Mouse (Mus musculus) hindbrain, postnatal 0 days (tissue): Measurements from ENCODE around the gene Homer1. TPM values are rescaled to one million over a fixed set of nuclear protein-coding genes. Genes with fewer than 3 reads are reported as not detected.

Experiments
- ATAC-seq: fragments of 200-750 bp; cut with Nextera tagmentation; 2 replicates; pipeline ENCODE4 v1.8.0; 2017; ENCODE audit warnings: mild to moderate bottlenecking, moderate TSS enrichment, moderate library complexity
- DNase-seq: peaks from one replicate; pipeline ENCODE4 v3.0.0-alpha.2; 2015; ENCODE audit warnings: low spot score
- H3K27ac ChIP-seq: fragments of 300-500 bp; sonication (generic); 2 replicates; pipeline ENCODE4 v1.5.1; 2014; ENCODE audit warnings: mild to moderate bottlenecking
- H3K27me3 ChIP-seq: fragments of 300-500 bp; sonication (generic); 2 replicates; pipeline ENCODE4 v1.6.1; 2014; ENCODE audit warnings: low read length, mixed read lengths; ENCODE audit not compliant: insufficient read depth
- H3K36me3 ChIP-seq: fragments of 300-500 bp; sonication (generic); 2 replicates; pipeline ENCODE4 v1.6.1; 2014; ENCODE audit warnings: low read length, mixed read lengths; ENCODE audit not compliant: insufficient read depth
- H3K4me1 ChIP-seq: fragments of 300-500 bp; sonication (generic); 2 replicates; pipeline ENCODE4 v1.6.1; 2014; ENCODE audit warnings: antibody characterized with exemption, low read length, mixed read lengths; ENCODE audit not compliant: insufficient read depth
- H3K4me2 ChIP-seq: fragments of 300-500 bp; sonication (generic); 2 replicates; pipeline ENCODE4 v1.6.1; 2014; ENCODE audit warnings: low read depth, mild to moderate bottlenecking, low read length, moderate library complexity, mixed read lengths
- H3K4me3 ChIP-seq: fragments of 300-500 bp; sonication (generic); 2 replicates; pipeline ENCODE4 v1.5.1; 2014; ENCODE audit warnings: low read length
- H3K9ac ChIP-seq: fragments of 300-500 bp; sonication (generic); replicated peaks from 2 replicates; pipeline ENCODE4 v1.6.1; 2014; ENCODE audit warnings: mild to moderate bottlenecking, low read length, moderate library complexity, mixed read lengths
- H3K9me3 ChIP-seq: fragments of 300-500 bp; sonication (generic); 2 replicates; pipeline ENCODE4 v1.6.1; 2016; ENCODE audit warnings: low read length, mixed read lengths
- CTCF ChIP-seq: IDR thresholded peaks from 2 replicates; pipeline ENCODE4 v1.5.1; 2016; ENCODE audit warnings: antibody characterized with exemption, control low read depth, low read depth
- WGBS: fragments of 180-500 bp; shearing (Covaris S2); extraction: QIAGEN DNeasy Blood & Tissue Kit; methylation state at CpG from one replicate; pipeline ENCODE4 v1.1.7; 2014; 5-methylcytosine and 5-hydroxymethylcytosine counted together
- polyA plus RNA-seq: library from polyadenylated mRNA; unstranded; fragments of >200 nt; fragmentation: Nextera tagmentation; extraction: Ambion mirVana; gene quantifications from 2 replicates; pipeline ENCODE4 v1.2.1, GENCODE M21; 2015
- total RNA-seq: library from RNA; depleted of rRNA; stranded (reverse); fragments of >200 nt; gene quantifications from 2 replicates; pipeline ENCODE4 v1.2.3, GENCODE M21; 2014

Homer1 gene
- total and polyA plus RNA-seq, 2 experiments from 2014 or later = 10.0 to 58.2 TPM

DNA sequence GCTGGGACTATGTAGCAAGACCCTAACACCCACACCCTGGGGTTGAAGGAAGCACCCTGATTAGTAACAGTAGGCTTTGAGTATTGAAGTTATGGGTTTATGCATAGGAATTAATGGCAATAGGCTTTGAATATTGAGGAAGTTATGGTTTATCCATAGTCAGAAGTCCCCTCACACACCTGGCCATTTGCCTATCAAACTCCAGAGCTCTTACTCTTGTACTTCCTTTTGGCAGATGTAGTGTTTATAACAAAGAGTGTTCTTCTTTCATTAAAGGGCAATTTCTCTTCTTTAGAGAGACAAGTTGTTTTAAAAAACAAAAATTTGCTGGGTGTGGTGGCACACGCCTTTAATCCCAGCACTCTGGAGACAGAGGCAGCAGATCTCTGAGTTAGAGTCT lies 79.1 kb downstream of the Homer1 start:
- no peak for DNase-seq

DNA sequence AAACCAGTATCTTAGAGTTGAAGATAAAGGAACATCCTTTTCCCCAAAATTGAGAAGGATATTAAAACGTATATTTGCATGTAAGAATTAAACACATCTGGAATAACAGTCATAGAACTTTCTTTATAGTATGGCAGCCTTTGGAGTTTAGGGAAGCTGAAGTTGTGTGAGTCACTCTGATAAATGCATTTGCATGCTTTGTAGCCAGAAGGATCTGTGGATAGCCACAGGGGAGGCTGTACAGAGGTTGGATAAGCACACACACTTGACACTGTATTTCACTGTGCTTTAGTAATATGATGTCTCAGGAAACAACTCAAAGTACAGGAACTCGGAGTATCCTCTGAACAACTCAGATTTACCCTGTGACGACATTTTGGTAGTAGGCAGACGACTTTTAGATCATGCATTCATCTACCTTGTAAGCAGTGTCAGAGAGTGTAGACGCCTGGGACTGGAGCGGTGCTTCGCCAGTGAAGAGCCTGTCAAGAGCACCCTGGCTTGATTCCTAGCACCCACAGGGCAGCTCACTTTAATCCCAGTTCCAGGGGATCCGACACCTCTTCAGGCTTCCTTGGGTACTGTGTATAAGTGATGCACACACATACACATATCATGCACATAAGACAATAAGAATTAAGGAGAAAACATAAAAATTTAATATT lies 81.1 kb downstream of the Homer1 start:
- Histone ChIP-seq H3K27ac (no peak overlapping the region), H3K27me3 (no peaks in the 10 kb centered on the region)
- WGBS = 97% methylated on average over 8 of the region's 8 CpGs

More for the DNA sequence above, 79.1 kb downstream of the Homer1 start:
- H3K4me1 ChIP-seq = no peaks in the 10 kb centered on the region
- H3K27me3 ChIP-seq = no peaks in the 10 kb centered on the region
- no peak overlapping the region for H3K4me2 ChIP-seq
- no peak overlapping the region for H3K9ac ChIP-seq
- WGBS = 89% methylated on average over 1 of the region's 1 CpGs
- no peak overlapping the region for H3K27ac ChIP-seq
- H3K9me3 ChIP-seq = no peaks in the 10 kb centered on the region
- H3K36me3 ChIP-seq = no peaks in the 10 kb centered on the region
- no peak for ATAC-seq
- no peak for TF ChIP-seq CTCF
- H3K4me3 ChIP-seq = no peak overlapping the region

DNA sequence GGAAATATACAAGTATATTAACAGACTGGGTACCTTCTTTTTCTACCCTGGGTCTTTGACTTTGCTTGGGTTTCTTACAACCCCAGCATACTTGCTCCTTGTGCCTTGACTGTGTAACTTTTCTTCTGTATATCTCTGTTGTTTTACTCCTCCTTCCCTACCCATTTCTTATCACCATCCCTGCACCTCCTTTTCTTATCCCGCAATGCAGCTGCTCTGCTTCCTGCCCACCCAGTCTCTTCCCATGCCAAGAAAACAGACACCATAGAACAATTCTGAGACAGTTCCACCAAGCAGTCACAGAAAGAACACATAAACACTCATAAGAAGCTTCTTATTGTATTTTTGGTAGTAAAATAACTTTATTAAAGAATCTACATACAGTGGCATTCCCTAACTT lies 81.9 kb downstream of the Homer1 start:
- H3K9ac ChIP-seq = no peak overlapping the region
- ATAC-seq = no peak
- H3K27me3 ChIP-seq = no peaks in the 10 kb centered on the region
- H3K36me3 ChIP-seq = no peaks in the 10 kb centered on the region
- H3K4me2 ChIP-seq = no peak overlapping the region
- 79% methylated on average over 1 of the region's 1 CpGs for WGBS
- H3K27ac ChIP-seq = no peak overlapping the region
- no peak for DNase-seq
- no peaks in the 10 kb centered on the region for H3K9me3 ChIP-seq
- no peak for TF ChIP-seq CTCF
- H3K4me1 ChIP-seq = no peaks in the 10 kb centered on the region
- no peak overlapping the region for H3K4me3 ChIP-seq

More for the DNA sequence above, 81.1 kb downstream of the Homer1 start:
- no peaks in the 10 kb centered on the region for H3K4me1 ChIP-seq
- no peaks in the 10 kb centered on the region for H3K36me3 ChIP-seq
- no peak overlapping the region for H3K4me3 ChIP-seq
- DNase-seq = no peak
- no peak for TF ChIP-seq CTCF
- no peaks in the 10 kb centered on the region for H3K9me3 ChIP-seq
- no peak overlapping the region for H3K9ac ChIP-seq
- ATAC-seq = no peak
- no peak overlapping the region for H3K4me2 ChIP-seq

DNA sequence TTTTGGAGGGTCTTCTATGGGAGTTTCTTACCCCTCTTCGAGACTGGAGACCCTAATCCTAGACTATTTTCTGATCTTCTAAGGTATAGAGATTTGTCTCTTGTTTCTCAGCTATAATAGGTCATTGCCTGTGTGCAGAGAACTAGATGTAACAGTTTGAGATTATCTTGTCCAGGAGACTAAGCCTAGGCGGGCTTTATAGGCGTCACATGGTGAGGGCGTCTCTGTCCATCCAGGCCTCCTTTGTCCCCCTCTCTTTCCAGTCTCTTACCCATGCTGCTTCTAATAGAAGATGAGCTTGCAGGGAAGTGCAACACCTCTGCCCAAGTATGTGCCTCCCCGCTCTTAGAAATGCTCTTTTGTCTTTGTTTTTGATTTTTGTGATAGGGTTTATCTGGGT lies 83.7 kb downstream of the Homer1 start:
- no peak overlapping the region for H3K9ac ChIP-seq
- H3K27ac ChIP-seq = no peak overlapping the region
- no peak for TF ChIP-seq CTCF
- no peak for ATAC-seq
- 95% methylated on average over 5 of the region's 5 CpGs for WGBS
- no peaks in the 10 kb centered on the region; the same call in 1 of the 2 replicates for H3K36me3 ChIP-seq
- no peaks in the 10 kb centered on the region for H3K27me3 ChIP-seq
- no peaks in the 10 kb centered on the region for H3K4me1 ChIP-seq
- no peak for DNase-seq
- no peaks in the 10 kb centered on the region for H3K9me3 ChIP-seq
- no peak overlapping the region for H3K4me3 ChIP-seq
- no peak overlapping the region for H3K4me2 ChIP-seq

DNA sequence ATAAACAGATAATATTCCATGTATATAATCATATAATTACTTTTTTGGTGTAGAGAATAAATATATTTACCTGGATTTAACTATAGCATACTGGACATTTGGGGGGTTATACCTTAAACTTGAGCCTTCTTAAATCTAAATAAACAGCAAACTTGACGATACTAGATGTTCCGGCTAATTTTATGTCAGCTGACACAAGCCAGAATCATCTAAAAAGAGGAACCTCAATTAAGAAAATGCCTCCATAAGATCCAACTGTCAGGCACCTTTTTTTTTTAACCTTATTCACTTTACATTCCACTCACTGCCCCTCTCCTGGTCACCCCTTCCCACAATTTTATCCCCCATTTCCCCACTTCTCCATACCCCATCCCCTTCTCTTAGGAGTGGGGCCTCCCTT lies 84.2 kb downstream of the Homer1 start:
- 87% methylated on average over 2 of the region's 2 CpGs for WGBS
- Histone ChIP-seq H3K9me3 (no peaks in the 10 kb centered on the region), H3K27me3 (no peaks in the 10 kb centered on the region), H3K27ac (no peak overlapping the region), H3K36me3 (no peaks in the 10 kb centered on the region; the same call in 1 of the 2 replicates), H3K4me3 (no peak overlapping the region), H3K9ac (no peak overlapping the region), H3K4me1 (no peaks in the 10 kb centered on the region), H3K4me2 (no peak overlapping the region)
- TF ChIP-seq CTCF = no peak
- DNase-seq (no peak), ATAC-seq (no peak)

DNA sequence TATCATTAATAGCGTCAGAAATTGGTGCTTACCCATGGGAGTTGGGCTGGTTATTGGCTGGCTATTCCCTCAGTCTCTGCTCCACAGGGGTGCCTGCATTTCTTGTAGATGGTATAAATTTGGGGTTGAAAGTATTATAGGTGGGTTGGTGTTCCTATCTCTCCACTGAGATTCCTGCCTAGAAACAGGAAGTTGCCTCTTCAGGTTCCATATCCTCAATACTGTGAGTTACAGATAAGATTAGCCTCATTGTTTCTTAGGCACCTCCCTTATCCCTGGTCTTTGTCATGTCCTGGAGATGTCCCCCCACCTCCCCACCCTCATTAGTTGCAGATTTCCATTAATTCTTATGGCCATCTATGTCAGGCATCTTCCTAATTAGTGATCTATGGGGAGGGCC lies 85.0 kb downstream of the Homer1 start:
- H3K27me3 ChIP-seq = no peaks in the 10 kb centered on the region
- no peaks in the 10 kb centered on the region; the same call in 1 of the 2 replicates for H3K36me3 ChIP-seq
- no peak overlapping the region for H3K27ac ChIP-seq
- no peak for TF ChIP-seq CTCF
- no peak overlapping the region for H3K4me3 ChIP-seq
- H3K9ac ChIP-seq = no peak overlapping the region
- DNase-seq = no peak
- WGBS = 86% methylated on average over 1 of the region's 1 CpGs
- H3K4me2 ChIP-seq = no peak overlapping the region
- H3K4me1 ChIP-seq = no peaks in the 10 kb centered on the region
- no peaks in the 10 kb centered on the region for H3K9me3 ChIP-seq
- ATAC-seq = no peak

DNA sequence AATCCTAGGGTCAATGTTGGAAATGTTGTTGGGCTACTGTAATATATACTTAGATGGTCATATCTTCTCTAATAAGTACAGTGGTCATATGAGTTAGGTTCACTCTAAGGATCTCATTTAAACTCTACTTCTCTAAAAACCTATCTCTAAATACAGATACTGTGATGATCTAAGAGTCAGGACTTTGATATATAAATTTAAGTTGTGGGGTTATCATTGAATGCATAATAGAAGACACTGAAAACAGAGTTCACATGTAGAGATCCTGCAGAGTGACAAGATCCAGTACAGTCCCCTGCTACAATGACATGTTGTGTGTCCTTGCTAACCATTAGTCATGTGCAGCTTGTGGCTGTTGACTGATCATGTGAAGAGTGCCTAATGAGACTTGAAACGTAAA lies 85.7 kb downstream of the Homer1 start:
- no peak overlapping the region for H3K4me2 ChIP-seq
- no peak overlapping the region for H3K27ac ChIP-seq
- DNase-seq = no peak
- H3K9ac ChIP-seq = no peak overlapping the region
- no peaks in the 10 kb centered on the region for H3K9me3 ChIP-seq
- H3K4me3 ChIP-seq = no peak overlapping the region
- no peaks in the 10 kb centered on the region for H3K4me1 ChIP-seq
- WGBS = 71% methylated on average over 1 of the region's 1 CpGs
- no peaks in the 10 kb centered on the region; the same call in 1 of the 2 replicates for H3K36me3 ChIP-seq
- no peak for TF ChIP-seq CTCF
- ATAC-seq = no peak
- H3K27me3 ChIP-seq = no peaks in the 10 kb centered on the region
